Mouse (Mus musculus) frontal cortex, postnatal 36 days (tissue): ENCODE data around the gene 1700092M07Rik.

Source experiments
- DNase-seq, 2 experiments: peaks; one replicate each; pipeline ENCODE4 v3.0.0; 2022; ENCODE audit warnings: low spot score in 2 of 2

Gene 1700092M07Rik

DNA sequence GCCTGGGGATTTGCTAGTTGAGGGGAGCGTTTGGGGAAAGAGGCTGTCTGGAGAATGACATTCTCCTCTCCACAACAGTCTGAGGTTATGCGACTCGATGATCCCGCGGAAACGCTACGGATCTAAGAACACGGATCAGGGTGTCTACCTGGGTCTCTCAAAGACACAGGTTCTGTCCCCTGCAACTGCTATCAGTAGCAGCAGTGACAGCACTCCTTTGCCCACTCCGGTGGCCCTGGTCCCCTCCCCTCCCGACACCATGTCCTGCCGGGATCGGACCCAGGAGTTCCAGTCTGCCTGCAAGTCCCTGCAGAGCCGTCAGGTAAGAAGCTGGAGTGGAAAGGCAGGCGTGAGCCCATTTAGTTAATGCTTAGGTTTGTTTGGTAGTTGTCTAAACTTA is 1.7 kb downstream of the 1700092M07Rik start:
- DNase-seq: no peak

- DNase-seq: no peak
Measured at GRCm38 (mm10) chr19:8745382-8745781, 4.9 kb downstream of the 1700092M07Rik start.

- DNase-seq: no peak
Measured at GRCm38 (mm10) chr19:8747368-8747767, 6.8 kb downstream of the 1700092M07Rik start.

DNA sequence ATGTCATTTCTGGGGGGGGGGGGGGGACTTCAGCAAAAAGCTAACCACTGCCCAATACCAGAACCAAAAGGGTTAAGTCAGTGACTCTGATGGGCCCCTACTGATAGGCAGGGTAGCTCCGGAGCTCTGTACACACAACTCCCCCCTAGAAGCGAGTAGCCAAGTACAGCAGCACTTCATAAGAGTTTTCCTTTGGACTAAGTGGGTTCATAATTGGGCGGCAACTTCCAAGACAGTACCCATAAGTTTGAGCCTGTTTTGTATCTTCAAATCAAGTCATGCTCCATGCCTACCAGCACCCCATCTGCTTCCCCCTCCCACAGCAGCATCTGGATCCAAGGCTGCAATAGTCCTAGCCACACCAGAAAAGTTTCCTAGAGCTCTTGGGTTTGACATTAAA is 15.1 kb downstream of the 1700092M07Rik start:
- no peak for DNase-seq

DNA sequence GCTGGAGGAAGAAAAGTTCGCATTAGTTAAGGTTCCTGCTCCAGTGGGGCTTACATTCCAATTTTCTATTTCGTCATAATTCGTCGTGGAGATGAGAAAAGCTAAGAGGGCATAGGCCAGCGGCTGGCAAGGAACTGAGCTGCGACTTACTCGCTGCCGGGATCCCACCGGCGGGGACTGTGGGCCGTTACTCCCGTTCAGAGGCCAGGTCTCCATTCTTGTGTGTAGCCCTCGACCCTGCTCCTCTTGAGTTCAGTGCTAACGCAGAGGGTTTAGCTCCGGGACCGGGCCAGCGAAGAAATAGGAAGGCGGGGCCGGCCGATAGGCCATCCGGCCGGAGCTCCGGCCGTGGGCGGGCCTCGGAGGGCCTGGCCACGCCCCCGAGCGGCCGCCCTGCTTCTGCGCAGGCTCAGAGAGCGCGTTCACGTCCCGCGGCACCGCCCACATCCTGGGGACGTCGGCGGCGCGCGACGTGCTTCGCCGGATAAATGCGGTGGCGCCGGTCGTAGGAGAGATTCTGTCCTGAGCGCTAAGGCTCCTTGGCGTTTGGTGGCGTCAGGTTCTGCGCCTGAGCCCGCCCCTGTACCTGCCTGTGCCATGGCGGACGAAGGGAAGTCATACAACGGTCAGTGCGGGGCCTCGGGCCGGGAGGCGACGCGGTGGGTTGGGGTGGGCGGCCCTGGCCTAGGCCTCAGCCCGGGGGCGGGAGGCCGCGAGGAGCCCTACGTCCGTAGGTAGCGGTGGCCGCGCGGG is 16.3 kb downstream of the 1700092M07Rik start, which contains the start of gene Nxf1:
Nxf1 (plus strand) TSS at position 439 of the 753 bp plus-strand sequence.
- peak; percentile 89 to 94 for DNase-seq

- no peak for DNase-seq
Measured at GRCm38 (mm10) chr19:8757471-8757998, 17.0 kb downstream of the 1700092M07Rik start.

GRCm38 (mm10) chr19:8758899-8759298 is 18.4 kb downstream of the 1700092M07Rik start:
- DNase-seq: no peak

DNA sequence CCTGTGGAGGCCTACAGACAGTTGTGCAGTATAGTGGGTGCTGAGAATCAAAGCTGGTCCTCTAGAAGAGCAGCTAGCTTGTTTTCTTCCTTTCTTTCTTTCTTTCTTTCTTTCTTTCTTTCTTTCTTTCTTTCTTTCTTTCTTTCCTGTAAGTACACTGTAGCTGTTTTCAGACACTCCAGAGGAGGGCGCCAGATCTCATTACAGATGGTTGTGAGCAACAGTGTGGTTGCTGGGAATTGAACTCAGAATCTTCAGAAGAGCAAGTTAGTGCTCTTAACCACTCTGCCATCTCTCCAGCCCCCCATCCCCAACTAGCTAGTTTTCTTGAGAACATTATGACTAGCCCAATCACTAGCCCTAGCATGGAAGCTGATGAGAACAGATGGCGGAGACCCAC is 20.2 kb downstream of the 1700092M07Rik start:
- no peak for DNase-seq

GRCm38 (mm10) chr19:8763276-8763675 is 22.8 kb downstream of the 1700092M07Rik start:
- no peak for DNase-seq

DNA sequence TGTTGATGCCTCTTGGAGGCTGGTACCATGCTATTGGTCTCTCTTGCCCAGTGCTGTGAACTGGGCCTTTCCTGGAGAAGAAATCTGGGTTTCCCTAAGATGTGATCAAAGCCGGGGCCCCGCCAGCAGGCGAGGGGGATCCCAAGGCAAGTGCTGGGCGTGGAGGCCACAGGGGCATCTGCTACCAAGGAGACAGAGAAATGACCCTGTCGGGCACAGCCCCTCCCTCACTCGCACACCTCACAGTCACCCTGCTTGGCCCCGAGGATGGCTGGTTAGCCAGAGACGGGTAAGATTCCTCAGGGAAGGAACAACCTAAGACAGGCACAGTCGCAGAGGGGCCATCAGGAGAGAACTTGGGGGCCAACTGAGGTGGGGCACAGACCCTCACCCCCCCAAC is 25.0 kb downstream of the 1700092M07Rik start:
- no peak for DNase-seq

DNA sequence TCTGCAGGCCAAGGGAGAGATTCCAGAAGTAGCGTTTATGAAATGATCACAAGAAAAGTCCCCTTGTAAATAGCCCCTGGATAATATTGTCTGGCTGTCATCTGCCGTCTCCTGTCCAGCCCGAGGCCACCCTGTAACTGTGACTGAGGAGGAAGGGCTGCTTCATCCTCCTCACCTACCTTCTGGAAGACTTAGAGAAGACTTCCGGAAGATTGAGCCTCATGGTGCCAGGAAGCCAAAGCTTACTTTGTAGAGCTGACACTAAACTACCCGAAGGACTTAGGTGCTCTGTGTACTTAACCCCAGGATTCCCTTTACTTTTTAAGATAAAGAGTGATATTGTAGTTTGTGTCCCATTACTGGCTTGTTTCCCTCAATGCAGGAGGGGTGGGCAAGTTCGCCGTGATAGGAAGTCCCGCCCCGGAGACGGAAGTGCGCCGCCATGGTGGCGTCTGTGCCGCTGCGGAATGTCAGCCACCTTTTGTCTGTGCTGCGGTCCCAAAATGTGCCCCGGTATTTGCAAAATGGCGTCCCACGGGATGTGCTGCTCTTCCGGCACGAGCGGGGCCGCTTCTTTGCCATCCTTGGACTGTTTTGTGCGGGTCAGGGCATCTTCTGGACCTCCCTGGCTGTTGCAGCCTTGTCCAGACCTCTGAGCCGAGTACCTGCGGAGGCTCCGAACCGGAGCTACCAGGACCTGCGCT is 30.2 kb downstream of the 1700092M07Rik start, which contains the start of gene Tmem223:
Tmem223 (plus strand) TSS at position 430 of the 704 bp plus-strand sequence.
- peak; percentile 79 to 80 for DNase-seq

GRCm38 (mm10) chr19:8772996-8773395 is 32.5 kb downstream of the 1700092M07Rik start:
- no peak for DNase-seq

DNA sequence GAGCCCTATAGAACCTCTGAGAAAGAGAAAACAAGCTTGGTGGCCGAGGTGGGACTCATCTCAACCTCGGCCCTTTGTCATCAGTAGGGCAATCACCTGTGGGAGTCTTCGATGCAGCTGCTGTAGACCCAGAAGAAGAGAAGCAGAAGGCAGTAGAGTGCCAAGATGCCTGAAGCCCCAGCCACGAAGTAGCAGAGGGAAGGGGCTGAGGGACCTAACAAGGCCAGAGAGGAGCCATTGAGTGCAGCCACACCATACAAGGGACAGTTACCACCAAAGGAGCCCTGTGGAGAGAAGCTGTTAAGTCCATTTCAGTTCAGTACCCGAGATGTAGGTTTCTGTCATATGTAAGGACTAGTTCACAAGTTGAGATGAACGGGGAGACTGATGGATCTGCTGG is 32.9 kb downstream of the 1700092M07Rik start:
- DNase-seq: no peak

GRCm38 (mm10) chr19:8774086-8774835 is 33.7 kb downstream of the 1700092M07Rik start, which contains the start of gene Tmem179b:
Gene Tmem179b, minus strand, starts transcription at chr19:8774467.
- peak; percentile 97 to 98 for DNase-seq

DNA sequence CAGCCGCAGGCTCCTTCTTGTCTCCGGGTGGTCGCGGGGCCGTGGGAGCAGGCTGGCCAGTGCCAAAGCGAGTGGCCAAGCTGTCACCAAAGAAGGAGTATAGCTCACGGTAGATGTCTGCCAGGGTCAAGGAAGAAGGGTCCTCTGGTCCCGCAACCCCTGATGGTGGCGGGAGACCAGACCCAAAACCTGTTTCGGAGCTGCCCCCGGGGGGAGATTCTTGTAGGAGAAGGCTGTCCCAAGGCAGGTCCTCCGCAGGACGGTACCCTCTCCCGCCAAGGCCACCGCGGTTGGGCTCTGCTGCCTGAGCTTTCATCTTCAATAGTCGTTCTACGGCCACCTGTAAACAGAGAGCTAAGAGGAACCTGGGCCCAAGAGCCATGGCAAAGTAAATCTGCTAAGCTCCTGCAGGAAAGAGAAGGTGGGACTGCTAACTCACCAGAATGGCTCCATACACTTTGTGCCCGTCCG is 34.5 kb downstream of the 1700092M07Rik start:
- DNase-seq: no peak

- peak; percentile 88 to 96 for DNase-seq
Measured at GRCm38 (mm10) chr19:8786008-8786781, 45.7 kb downstream of the 1700092M07Rik start, which contains the start of gene Taf6l. Gene Taf6l, minus strand, starts transcription at chr19:8786417.

DNA sequence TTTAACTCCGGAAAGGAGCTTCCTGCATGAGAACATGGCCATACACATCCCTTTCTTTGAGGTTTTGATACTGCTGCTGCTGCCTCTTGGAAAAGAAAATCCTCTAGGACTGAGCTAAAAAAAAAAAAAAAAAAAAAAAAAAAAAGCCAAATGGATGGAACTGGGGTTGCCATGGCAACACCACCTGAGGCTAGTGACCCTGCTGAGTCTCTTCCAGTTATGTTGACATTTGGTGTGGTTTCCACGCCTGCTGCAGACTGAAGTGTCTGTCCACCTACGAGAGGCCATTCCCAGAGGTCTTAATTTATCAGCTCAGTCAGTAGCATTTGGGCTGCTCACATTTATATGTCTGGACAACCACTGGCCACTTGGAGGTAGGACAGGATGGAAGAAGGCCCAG is 48.0 kb downstream of the 1700092M07Rik start:
- no peak for DNase-seq

GRCm38 (mm10) chr19:8789171-8789570 is 48.7 kb downstream of the 1700092M07Rik start:
- DNase-seq: peak in 1 of 2 experiments; percentile 50

DNA sequence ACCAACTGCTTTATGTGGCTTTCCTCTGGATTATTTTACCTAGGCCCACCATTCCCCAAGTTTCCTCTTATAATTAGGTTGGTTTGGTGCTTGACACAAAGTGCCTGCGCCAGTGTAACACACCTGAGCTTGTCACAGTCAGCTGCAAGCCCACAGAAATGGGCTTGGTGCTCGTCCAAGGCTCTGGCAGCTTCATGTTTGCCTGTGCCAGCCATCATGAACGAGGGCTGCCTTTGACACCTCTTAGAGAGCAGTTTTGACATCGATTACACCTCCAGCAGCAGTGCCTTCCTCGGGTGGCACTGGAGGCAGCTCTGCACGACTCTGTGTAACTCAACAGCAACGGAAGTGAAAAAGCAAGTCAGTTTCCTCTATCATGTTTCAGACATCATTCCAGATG is 49.7 kb downstream of the 1700092M07Rik start:
- DNase-seq: peak in 1 of 2 experiments; percentile 47
